In the genomic region with DNA sequence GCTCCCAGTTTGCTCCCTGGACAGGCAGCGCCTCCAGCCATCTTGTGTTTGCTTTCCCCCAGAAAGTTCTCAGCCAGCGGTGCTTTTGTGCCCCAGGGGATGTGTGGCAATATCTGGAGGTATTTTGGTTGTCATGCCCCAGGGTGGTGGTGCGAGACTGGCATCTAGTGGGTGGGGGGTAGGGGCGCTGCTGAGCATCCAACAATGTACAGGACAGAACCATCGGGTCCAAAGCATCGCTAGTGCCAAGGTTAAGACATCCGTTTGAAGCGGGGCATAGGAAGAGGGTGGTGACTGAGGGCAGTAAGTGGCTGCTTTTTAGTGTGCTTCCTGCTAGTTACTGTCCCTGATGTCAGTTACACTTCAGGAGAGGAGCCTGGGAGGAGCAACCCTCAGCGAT, we compare ENCODE assay signal across 11 mouse cellular contexts. TPM values are rescaled to one million over a fixed set of nuclear protein-coding genes. Genes with fewer than 3 reads are reported as not detected.
DNase-seq lines count a peak whose midpoint lies in the region; ATAC-seq lines count a peak whose summit lies in the region.
"Had no signal": no experiment of that assay in that cellular context is flagged by ENCODE, and none has a peak within 500 bp of the region (broad histone marks: within the 10 kb centered on the region; RNA-seq: fewer than 3 reads in every experiment).

No protein-coding gene starts in this region.

- no peak for ATAC-seq in hindbrain, embryonic 13.5 days (ENCODE audit: low FRiP score)
- ATAC-seq in hindbrain, embryonic 11.5 days (ENCODE audit: low FRiP score): no peak
- no peak for ATAC-seq in neural tube, embryonic 13.5 days (ENCODE audit: low read depth)
- ATAC-seq in granulocyte monocyte progenitor cell, adult 5-6 weeks (replicated peaks; ENCODE audit: poor library complexity, severe bottlenecking): peak; percentile 54

- no peaks in the 10 kb centered on the region for H3K9me3 ChIP-seq in hindbrain, embryonic 13.5 days
- H3K9me3 ChIP-seq in hindbrain, embryonic 11.5 days (ENCODE audit: control insufficient read depth, low read length): no peaks in the 10 kb centered on the region
- H3K9me3 ChIP-seq in neural tube, embryonic 13.5 days: no peaks in the 10 kb centered on the region
- H3K9me3 ChIP-seq: lung, embryonic 15.5 days had no signal

- peaks cover 13% of the 10 kb centered on the region for H3K36me3 ChIP-seq in hindbrain, embryonic 13.5 days
- H3K36me3 ChIP-seq in hindbrain, embryonic 11.5 days (ENCODE audit: control insufficient read depth, insufficient read depth, low read length): 0 out of 2 replicates have a peak, but pooled peaks cover 4% of the 10 kb centered on the region
- H3K36me3 ChIP-seq in neural tube, embryonic 13.5 days: peaks cover 13% of the 10 kb centered on the region

- H3K9ac ChIP-seq in hindbrain, embryonic 13.5 days: no peak overlapping the region
- no peak overlapping the region for H3K9ac ChIP-seq in hindbrain, embryonic 11.5 days (ENCODE audit: low read depth, low read length)
- peak overlapping the region; percentile 22; the same call in 1 of the 2 replicates for H3K9ac ChIP-seq in neural tube, embryonic 13.5 days
- H3K9ac ChIP-seq: lung, embryonic 15.5 days had no signal

- H3K4me1 ChIP-seq in hindbrain, embryonic 13.5 days (replicated peaks): peaks cover 51% of the 10 kb centered on the region
- H3K4me1 ChIP-seq in hindbrain, embryonic 11.5 days (replicated peaks; ENCODE audit: control insufficient read depth, insufficient read depth, low read length): peaks cover 3% of the 10 kb centered on the region
- peaks cover 46% of the 10 kb centered on the region for H3K4me1 ChIP-seq in neural tube, embryonic 13.5 days (replicated peaks)

- no peak overlapping the region for H3K4me2 ChIP-seq in hindbrain, embryonic 13.5 days
- H3K4me2 ChIP-seq in hindbrain, embryonic 11.5 days (replicated peaks; ENCODE audit: low read depth, low read length): no peak overlapping the region
- H3K4me2 ChIP-seq in neural tube, embryonic 13.5 days: no peak overlapping the region

- H3K4me3 ChIP-seq in hindbrain, embryonic 13.5 days: no peak overlapping the region
- H3K4me3 ChIP-seq in hindbrain, embryonic 11.5 days (ENCODE audit: low read depth, low read length): no peak overlapping the region
- H3K4me3 ChIP-seq in neural tube, embryonic 13.5 days: no peak overlapping the region
- H3K4me3 ChIP-seq: lung, embryonic 15.5 days had no signal

- H3K27me3 ChIP-seq in hindbrain, embryonic 13.5 days: no peaks in the 10 kb centered on the region
- H3K27me3 ChIP-seq in hindbrain, embryonic 11.5 days (ENCODE audit: control insufficient read depth, insufficient read depth, low read length): no peaks in the 10 kb centered on the region
- no peaks in the 10 kb centered on the region for H3K27me3 ChIP-seq in neural tube, embryonic 13.5 days
- H3K27me3 ChIP-seq: lung, embryonic 15.5 days had no signal

- DNase-seq in hindbrain, embryonic 11.5 days (ENCODE audit: low spot score): no peak
- no peak for DNase-seq in neural tube, embryonic 10.5 days (ENCODE audit: extremely low spot score, low spot score)
- DNase-seq in thymus, postnatal 36 days: peak; percentile 22 to 35
- DNase-seq in ovary, postnatal 10 days (ENCODE audit: low spot score): no peak
- DNase-seq: gastrocnemius, postnatal 14 days; kidney, postnatal 36 days had no signal

- H3K27ac ChIP-seq in hindbrain, embryonic 13.5 days: peak overlapping the region; percentile 35; the same call in 1 of the 2 replicates
- H3K27ac ChIP-seq in hindbrain, embryonic 11.5 days (ENCODE audit: low read depth, low read length): no peak overlapping the region
- H3K27ac ChIP-seq in neural tube, embryonic 13.5 days (replicated peaks): 0 out of 2 replicates have a peak overlapping the region, but pooled peaks have one; percentile 1
- H3K27ac ChIP-seq: lung, embryonic 15.5 days had no signal

- WGBS in hindbrain, embryonic 13.5 days: 72% methylated on average over 9 of the region's 9 CpGs
- 71% methylated on average over 9 of the region's 9 CpGs for WGBS in hindbrain, embryonic 11.5 days
- 72% methylated on average over 9 of the region's 9 CpGs for WGBS in neural tube, embryonic 13.5 days

RNA-seq across cellular contexts. Expression of a gene that starts 17.8 kb away (rescaled TPM):
- polyA plus RNA-seq in hindbrain, embryonic 13.5 days (2015; fragmentation: Nextera tagmentation; extraction: Ambion mirVana): 39.7 and 54.5 TPM in 2 replicates
- polyA plus RNA-seq in hindbrain, embryonic 11.5 days (2014; fragmentation: Nextera tagmentation; extraction: Ambion mirVana): 59.6 and 73.7 TPM in 2 replicates
- polyA plus RNA-seq in neural tube, embryonic 13.5 days (2015; fragmentation: Nextera tagmentation; extraction: Ambion mirVana): 59.8 and 66.5 TPM in 2 replicates
- 19.6 and 28.2 TPM in 2 replicates for total RNA-seq in granulocyte monocyte progenitor cell, adult 5-6 weeks (2014; fragmentation: Nextera tagmentation)
- 50.7 and 54.9 TPM in 2 replicates for total RNA-seq in granulocyte monocyte progenitor cell, adult 5-6 weeks (2017)

RNA-seq across cellular contexts. Expression of a gene that starts 43.5 kb away (rescaled TPM):
- polyA plus RNA-seq in hindbrain, embryonic 13.5 days (2015; fragmentation: Nextera tagmentation; extraction: Ambion mirVana): not detected in 2 replicates
- not detected in 2 replicates for polyA plus RNA-seq in hindbrain, embryonic 11.5 days (2014; fragmentation: Nextera tagmentation; extraction: Ambion mirVana)
- polyA plus RNA-seq in neural tube, embryonic 13.5 days (2015; fragmentation: Nextera tagmentation; extraction: Ambion mirVana): not detected in 2 replicates
- not detected in 2 replicates for total RNA-seq in granulocyte monocyte progenitor cell, adult 5-6 weeks (2014; fragmentation: Nextera tagmentation)
- total RNA-seq in granulocyte monocyte progenitor cell, adult 5-6 weeks (2017): not detected in 2 replicates
- total RNA-seq: gastrocnemius, postnatal 14 days had no signal
- polyA plus RNA-seq: testis, adult 2 months had no signal

Comparison
In these comparisons a context has a peak if more than half of its experiments do, and no peak if none do; other contexts are left out.
1. DNase-seq: peak in thymus, postnatal 36 days (2 of 2); none in hindbrain, embryonic 11.5 days (single experiment), neural tube, embryonic 10.5 days (single experiment) and ovary, postnatal 10 days (single experiment).